Mouse (Mus musculus): ENCODE measurements around the gene Vps13d. TPM values are rescaled to one million over a fixed set of nuclear protein-coding genes. Genes with fewer than 3 reads are reported as not detected.

Gene Vps13d
- polyA plus RNA-seq, 1 experiment, result 23.5 TPM

DNA sequence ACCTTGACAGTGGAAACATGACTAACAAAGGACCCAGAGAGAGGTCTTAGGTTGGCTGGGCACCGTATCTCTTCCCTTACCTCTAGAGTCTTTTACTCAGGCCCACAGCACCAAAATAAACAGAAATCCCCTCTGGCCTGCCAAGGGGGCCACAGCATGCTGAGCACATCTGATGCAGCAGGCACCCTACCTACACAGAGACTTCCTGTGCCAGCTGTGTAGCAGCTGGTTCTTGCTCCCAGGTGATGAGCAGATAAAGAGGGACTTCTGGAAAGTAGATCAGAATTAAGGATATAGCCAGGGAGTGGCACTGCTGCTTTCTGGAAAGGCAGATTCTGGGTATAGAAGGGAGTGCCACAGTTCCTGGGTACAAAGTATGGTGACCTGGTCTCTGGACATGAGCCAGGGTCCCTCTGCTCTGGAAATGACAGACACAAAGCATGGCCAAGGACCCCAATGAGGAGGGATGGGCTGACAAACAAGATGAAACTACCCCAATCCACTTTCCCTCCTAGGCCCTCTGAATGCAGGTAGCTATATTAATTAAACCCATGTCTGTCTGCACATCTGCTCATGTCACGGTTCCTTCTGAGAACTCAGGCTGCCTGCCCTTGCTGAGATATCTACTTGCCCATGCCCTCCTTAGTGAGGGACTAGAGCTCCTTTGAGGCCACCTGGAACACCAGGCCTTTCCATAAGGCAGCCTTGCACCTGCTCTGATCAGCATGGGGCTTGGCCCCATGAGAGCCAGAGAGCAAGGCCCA is 195.8 kb downstream of the Vps13d start:
- Histone ChIP-seq H3K4me1 (replicated peaks; ENCODE audit: control insufficient read depth, insufficient read depth, low read length) (peaks cover 38% of the 10 kb centered on the region), H3K4me3 (ENCODE audit: control insufficient read depth, insufficient read depth, low read length) (no peak overlapping the region), H3K27ac (ENCODE audit: control insufficient read depth, insufficient read depth, low read length) (peak overlapping the region; percentile 89), H3K36me3 (ENCODE audit: control insufficient read depth, insufficient read depth, low read length) (0 out of 2 replicates have a peak, but pooled peaks cover 3% of the 10 kb centered on the region), H3K27me3 (ENCODE audit: control insufficient read depth, insufficient read depth, low read length) (no peaks in the 10 kb centered on the region)
- no peak for DNase-seq
- TF ChIP-seq POLR2A (IDR thresholded peaks at IDR 0.05; ENCODE audit: control insufficient read depth, extremely low read depth, insufficient read depth, low read length, poor library complexity) (no peak), CTCF (IDR thresholded peaks at IDR 0.05; ENCODE audit: borderline replicate concordance, control insufficient read depth, extremely low read depth, insufficient read depth, low read length, poor library complexity) (no peak)
- WGBS, result 33% methylated on average over 2 of the region's 2 CpGs

DNA sequence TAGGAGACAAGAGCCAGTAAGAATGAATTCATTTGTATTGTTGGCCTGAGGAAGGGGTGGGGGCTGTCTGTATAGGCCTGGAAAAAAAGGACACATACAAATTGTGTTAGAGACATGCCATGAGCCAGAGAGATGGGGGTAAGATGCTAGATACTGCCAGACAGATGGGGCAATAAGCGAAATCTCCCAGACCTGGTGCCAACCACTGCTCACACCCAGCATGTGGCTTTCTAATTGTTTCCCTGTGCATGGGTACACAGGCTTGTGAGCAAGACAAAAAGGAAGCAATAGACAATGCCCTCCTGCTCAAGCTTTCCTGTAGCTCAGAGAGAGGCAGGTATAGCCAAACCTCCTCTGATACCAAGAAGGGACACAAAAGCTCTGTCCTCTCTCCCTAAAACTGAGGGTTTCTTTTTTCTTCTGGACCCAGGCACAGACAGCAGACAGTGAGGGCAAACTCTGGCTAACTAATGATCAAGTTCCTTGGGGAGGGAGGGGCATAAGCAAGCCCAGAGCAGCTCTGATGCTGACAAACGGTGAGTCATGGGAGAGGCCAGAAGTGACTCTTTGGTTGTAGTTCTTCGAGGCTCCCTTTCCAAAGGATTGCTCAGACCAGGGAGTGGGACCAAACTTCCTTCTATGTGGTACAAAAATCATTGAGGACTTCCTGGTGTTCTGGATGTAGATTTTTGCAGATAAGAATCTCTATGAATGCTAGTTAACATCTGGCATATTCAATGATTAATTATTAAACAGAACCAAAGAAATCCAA is 196.7 kb downstream of the Vps13d start:
- no peak for TF ChIP-seq POLR2A (IDR thresholded peaks at IDR 0.05; ENCODE audit: control insufficient read depth, extremely low read depth, insufficient read depth, low read length, poor library complexity)
- TF ChIP-seq CTCF (IDR thresholded peaks at IDR 0.05; ENCODE audit: borderline replicate concordance, control insufficient read depth, extremely low read depth, insufficient read depth, low read length, poor library complexity), result no peak
- 46% methylated on average over 3 of the region's 3 CpGs for WGBS
- Histone ChIP-seq H3K27me3 (ENCODE audit: control insufficient read depth, insufficient read depth, low read length) (no peaks in the 10 kb centered on the region), H3K4me3 (ENCODE audit: control insufficient read depth, insufficient read depth, low read length) (no peak overlapping the region), H3K27ac (ENCODE audit: control insufficient read depth, insufficient read depth, low read length) (peak overlapping the region; percentile 73), H3K4me1 (replicated peaks; ENCODE audit: control insufficient read depth, insufficient read depth, low read length) (peaks cover 38% of the 10 kb centered on the region), H3K36me3 (ENCODE audit: control insufficient read depth, insufficient read depth, low read length) (0 out of 2 replicates have a peak, but pooled peaks cover 3% of the 10 kb centered on the region)
- DNase-seq, result no peak

GRCm38 (mm10) chr4:144996996-144997820 is 197.6 kb downstream of the Vps13d start:
- H3K27me3 ChIP-seq (ENCODE audit: control insufficient read depth, insufficient read depth, low read length), result no peaks in the 10 kb centered on the region
- no peak for DNase-seq
- H3K4me3 ChIP-seq (ENCODE audit: control insufficient read depth, insufficient read depth, low read length), result no peak overlapping the region
- TF ChIP-seq CTCF (IDR thresholded peaks at IDR 0.05; ENCODE audit: borderline replicate concordance, control insufficient read depth, extremely low read depth, insufficient read depth, low read length, poor library complexity), result no peak
- no peak for TF ChIP-seq POLR2A (IDR thresholded peaks at IDR 0.05; ENCODE audit: control insufficient read depth, extremely low read depth, insufficient read depth, low read length, poor library complexity)
- peaks cover 38% of the 10 kb centered on the region for H3K4me1 ChIP-seq (replicated peaks; ENCODE audit: control insufficient read depth, insufficient read depth, low read length)
- WGBS, result 73% methylated on average over 6 of the region's 6 CpGs
- no peak overlapping the region for H3K27ac ChIP-seq (ENCODE audit: control insufficient read depth, insufficient read depth, low read length)
- 0 out of 2 replicates have a peak, but pooled peaks cover 3% of the 10 kb centered on the region for H3K36me3 ChIP-seq (ENCODE audit: control insufficient read depth, insufficient read depth, low read length)

GRCm38 (mm10) chr4:144995826-144996225 is 199.0 kb downstream of the Vps13d start:
- H3K4me3 ChIP-seq (ENCODE audit: control insufficient read depth, insufficient read depth, low read length), result no peak overlapping the region
- peak overlapping the region; percentile 77 for H3K27ac ChIP-seq (ENCODE audit: control insufficient read depth, insufficient read depth, low read length)
- no peak for DNase-seq
- no peaks in the 10 kb centered on the region for H3K27me3 ChIP-seq (ENCODE audit: control insufficient read depth, insufficient read depth, low read length)
- TF ChIP-seq CTCF (IDR thresholded peaks at IDR 0.05; ENCODE audit: borderline replicate concordance, control insufficient read depth, extremely low read depth, insufficient read depth, low read length, poor library complexity), result no peak
- TF ChIP-seq POLR2A (IDR thresholded peaks at IDR 0.05; ENCODE audit: control insufficient read depth, extremely low read depth, insufficient read depth, low read length, poor library complexity), result no peak
- 4% methylated on average over 1 of the region's 1 CpGs for WGBS
- H3K36me3 ChIP-seq (ENCODE audit: control insufficient read depth, insufficient read depth, low read length), result 0 out of 2 replicates have a peak, but pooled peaks cover 3% of the 10 kb centered on the region
- peaks cover 38% of the 10 kb centered on the region for H3K4me1 ChIP-seq (replicated peaks; ENCODE audit: control insufficient read depth, insufficient read depth, low read length)

DNA sequence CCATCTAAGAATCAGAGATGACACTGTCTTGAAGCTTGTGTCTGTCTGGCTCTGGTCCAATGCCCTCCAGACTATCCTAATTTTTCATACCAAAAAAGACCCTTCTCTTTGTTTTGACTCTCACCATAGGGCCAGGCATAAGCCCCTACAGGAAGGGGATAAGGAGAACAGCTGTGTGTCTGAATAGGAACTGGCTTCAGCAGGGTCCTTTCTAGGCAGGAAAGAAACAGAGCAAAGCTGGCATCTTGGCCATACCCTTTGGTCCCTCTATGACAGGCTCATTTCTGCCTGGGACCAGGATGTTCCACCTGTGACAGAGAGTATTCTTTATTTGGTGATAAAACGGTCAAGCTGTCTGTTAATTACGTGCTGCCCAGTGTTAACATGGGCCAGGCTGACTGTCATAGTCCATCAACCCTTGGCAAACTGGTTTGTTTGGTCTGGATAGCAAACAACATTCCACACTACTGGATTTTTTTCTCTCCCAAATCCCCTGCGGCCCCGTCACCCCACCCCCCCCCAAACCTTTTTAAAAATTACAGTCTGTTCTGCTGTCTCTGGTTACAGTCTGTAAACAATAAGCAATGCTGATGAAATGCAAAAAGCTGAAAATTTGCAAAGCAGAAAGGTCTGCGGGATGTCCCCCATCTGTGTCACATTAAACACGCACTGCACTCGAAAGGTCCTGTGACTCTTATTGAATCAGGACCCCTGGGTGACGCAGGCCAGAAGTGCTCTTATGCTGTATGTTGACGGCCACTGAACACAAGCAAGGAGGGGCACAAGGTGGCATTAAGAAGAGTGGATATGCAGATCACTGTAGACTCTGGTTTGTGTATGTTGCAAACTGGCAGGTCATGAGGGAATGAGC is 201.5 kb downstream of the Vps13d start:
- H3K4me3 ChIP-seq (ENCODE audit: control insufficient read depth, insufficient read depth, low read length), result no peak overlapping the region
- no peaks in the 10 kb centered on the region for H3K27me3 ChIP-seq (ENCODE audit: control insufficient read depth, insufficient read depth, low read length)
- no peak for TF ChIP-seq POLR2A (IDR thresholded peaks at IDR 0.05; ENCODE audit: control insufficient read depth, extremely low read depth, insufficient read depth, low read length, poor library complexity)
- TF ChIP-seq CTCF (IDR thresholded peaks at IDR 0.05; ENCODE audit: borderline replicate concordance, control insufficient read depth, extremely low read depth, insufficient read depth, low read length, poor library complexity), result no peak
- 96% methylated on average over 9 of the region's 9 CpGs for WGBS
- H3K4me1 ChIP-seq (replicated peaks; ENCODE audit: control insufficient read depth, insufficient read depth, low read length), result peaks cover 18% of the 10 kb centered on the region
- DNase-seq, result no peak
- H3K36me3 ChIP-seq (ENCODE audit: control insufficient read depth, insufficient read depth, low read length), result 0 out of 2 replicates have a peak, but pooled peaks cover 3% of the 10 kb centered on the region
- no peak overlapping the region for H3K27ac ChIP-seq (ENCODE audit: control insufficient read depth, insufficient read depth, low read length)
